Mouse (Mus musculus): ENCODE measurements at regions not wholly inside any gene's neighbourhood (a gene's known extent, or its start where the extent isn't known, plus 50 kb on each side); places are given as distances from the start of the nearest gene placed in this dataset.

DNA sequence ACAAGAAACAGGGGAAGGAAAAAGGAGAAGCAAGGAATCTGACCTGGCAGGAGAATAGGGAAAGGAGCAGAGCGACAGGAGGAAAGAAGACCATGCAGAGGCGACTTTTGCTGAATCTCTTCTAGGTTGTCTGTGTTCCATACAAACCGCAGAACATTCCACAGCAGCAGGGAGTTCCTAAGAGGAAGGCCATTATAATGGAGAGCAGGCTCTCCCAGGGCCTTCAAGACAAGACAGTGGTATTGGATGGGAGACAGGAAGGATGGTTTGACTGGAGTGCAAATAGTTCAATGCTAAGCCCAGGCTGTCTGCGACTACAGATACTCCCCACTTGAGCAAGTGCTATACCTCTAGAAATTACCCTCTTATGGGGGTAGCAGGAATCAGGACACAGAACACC lies 176.1 kb upstream of the Sox2 start:
- no peak for TF ChIP-seq CTCF (IDR thresholded peaks at IDR 0.05; ENCODE audit: low read depth)
- no peak for TF ChIP-seq EP300 (IDR thresholded peaks at IDR 0.05; ENCODE audit: low read depth)
